Mouse (Mus musculus): ENCODE results near the gene Stk16. TPM values are rescaled to one million over a fixed set of nuclear protein-coding genes. Genes with fewer than 3 reads are reported as not detected.

The Stk16 gene
- polyA plus RNA-seq, 1 experiment from 2014 or later: 116 TPM

DNA sequence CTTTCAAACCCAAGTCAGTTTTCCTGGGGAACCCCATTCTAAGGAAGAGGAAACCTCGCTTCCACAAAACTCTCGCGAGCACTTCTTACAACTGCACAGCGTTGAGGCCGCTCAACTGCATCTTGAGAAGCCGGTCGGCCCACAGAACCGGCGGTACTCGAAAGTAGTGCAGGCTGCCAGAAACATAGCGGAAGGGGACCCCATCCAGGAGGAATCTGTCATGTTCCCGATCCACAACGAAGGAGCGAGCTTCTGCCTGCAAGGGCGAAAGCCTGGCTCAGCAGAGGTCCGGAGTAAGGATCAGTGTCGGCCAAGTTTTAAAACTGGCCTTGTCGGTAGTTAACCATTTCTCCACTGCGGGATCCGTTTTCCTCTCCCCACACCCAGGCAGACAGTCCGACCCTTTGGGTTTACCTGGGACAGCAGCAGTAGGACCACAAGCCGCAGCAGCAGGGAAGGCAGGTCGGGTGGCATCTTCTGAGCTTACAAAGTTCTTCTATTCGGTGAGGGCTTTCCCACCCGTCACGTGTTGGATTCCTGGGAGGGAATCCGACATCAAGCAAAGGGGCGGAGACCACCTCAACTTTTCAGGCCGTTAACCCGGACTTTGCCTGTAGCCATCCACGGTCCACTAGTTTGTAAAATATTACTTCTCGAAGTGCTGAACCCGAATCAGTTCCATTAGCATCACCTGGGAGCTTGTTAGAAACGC, 1.5 kb upstream of the Stk16 start:
- ATAC-seq (replicated peaks; ENCODE audit: low FRiP score, low TSS enrichment, low read depth) (no peak), DNase-seq (ENCODE audit: low spot score) (peak; percentile 73)
- H3K36me3 ChIP-seq (ENCODE audit: control insufficient read depth, insufficient read depth, low read length): peaks cover 17% of the 10 kb centered on the region
- H3K4me2 ChIP-seq (ENCODE audit: low read length): peak overlapping the region; percentile 98
- no peaks in the 10 kb centered on the region for H3K9me3 ChIP-seq (ENCODE audit: control insufficient read depth, low read length)
- H3K27me3 ChIP-seq (replicated peaks; ENCODE audit: control insufficient read depth, insufficient read depth, low read length): no peaks in the 10 kb centered on the region
- H3K27ac ChIP-seq (ENCODE audit: low read depth): no peak overlapping the region
- H3K4me1 ChIP-seq (replicated peaks; ENCODE audit: control insufficient read depth, insufficient read depth, low read length): peaks cover 29% of the 10 kb centered on the region
- 10% methylated on average over 34 of the region's 34 CpGs for WGBS
- peak overlapping the region; percentile 99 for H3K4me3 ChIP-seq (ENCODE audit: low read depth, low read length)
- H3K9ac ChIP-seq (ENCODE audit: low read length): peak overlapping the region; percentile 56

DNA sequence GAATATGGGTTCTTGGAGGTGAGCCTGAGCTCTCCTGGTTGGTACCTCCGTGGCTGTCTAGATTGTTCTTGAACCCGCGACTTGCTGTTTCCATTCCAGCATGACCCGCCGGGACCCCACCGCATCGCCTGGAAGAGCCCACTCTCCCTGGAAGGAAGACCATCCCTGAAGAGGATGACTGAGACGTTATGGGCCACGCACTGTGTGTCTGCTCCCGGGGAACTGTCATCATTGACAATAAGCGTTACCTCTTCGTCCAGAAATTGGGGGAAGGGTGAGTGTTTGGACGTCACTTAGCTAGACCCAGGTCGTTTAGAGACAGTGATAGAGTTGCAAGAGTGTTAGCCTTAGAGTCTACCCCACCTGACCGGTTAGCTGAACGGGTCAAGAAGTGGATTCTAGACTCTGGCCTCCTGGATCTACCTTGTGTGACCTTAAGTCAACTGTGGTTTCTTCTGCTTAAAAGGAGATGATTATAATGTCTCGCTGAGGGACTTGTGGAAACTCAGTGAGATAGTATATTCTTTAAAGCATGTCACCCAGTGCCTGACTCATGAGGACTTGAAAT, 587 bp downstream of the Stk16 start:
- WGBS: 12% methylated on average over 17 of the region's 17 CpGs
- Histone ChIP-seq H3K36me3 (ENCODE audit: control insufficient read depth, insufficient read depth, low read length) (peaks cover 34% of the 10 kb centered on the region), H3K4me1 (replicated peaks; ENCODE audit: control insufficient read depth, insufficient read depth, low read length) (peaks cover 29% of the 10 kb centered on the region), H3K4me2 (ENCODE audit: low read length) (peak overlapping the region; percentile 98), H3K27ac (ENCODE audit: low read depth) (no peak overlapping the region), H3K4me3 (ENCODE audit: low read depth, low read length) (peak overlapping the region; percentile 99), H3K9ac (ENCODE audit: low read length) (peak overlapping the region; percentile 93), H3K9me3 (ENCODE audit: control insufficient read depth, low read length) (no peaks in the 10 kb centered on the region), H3K27me3 (replicated peaks; ENCODE audit: control insufficient read depth, insufficient read depth, low read length) (no peaks in the 10 kb centered on the region)
- ATAC-seq (replicated peaks; ENCODE audit: low FRiP score, low TSS enrichment, low read depth) (no peak), DNase-seq (ENCODE audit: low spot score) (no peak)

- Histone ChIP-seq H3K36me3 (ENCODE audit: control insufficient read depth, insufficient read depth, low read length) (peaks cover 34% of the 10 kb centered on the region), H3K9ac (ENCODE audit: low read length) (no peak overlapping the region), H3K4me2 (ENCODE audit: low read length) (no peak overlapping the region), H3K4me3 (ENCODE audit: low read depth, low read length) (no peak overlapping the region), H3K4me1 (replicated peaks; ENCODE audit: control insufficient read depth, insufficient read depth, low read length) (peaks cover 29% of the 10 kb centered on the region), H3K27ac (ENCODE audit: low read depth) (no peak overlapping the region), H3K9me3 (ENCODE audit: control insufficient read depth, low read length) (no peaks in the 10 kb centered on the region), H3K27me3 (replicated peaks; ENCODE audit: control insufficient read depth, insufficient read depth, low read length) (peaks cover 2% of the 10 kb centered on the region; the same call in 1 of the 2 replicates)
- WGBS: 79% methylated on average over 4 of the region's 4 CpGs
- DNase-seq (ENCODE audit: low spot score): no peak
- no peak for ATAC-seq (replicated peaks; ENCODE audit: low FRiP score, low TSS enrichment, low read depth)
These were observed 1.9 kb downstream of the Stk16 start for GRCm38 (mm10) chr1:75212542-75212941.

DNA sequence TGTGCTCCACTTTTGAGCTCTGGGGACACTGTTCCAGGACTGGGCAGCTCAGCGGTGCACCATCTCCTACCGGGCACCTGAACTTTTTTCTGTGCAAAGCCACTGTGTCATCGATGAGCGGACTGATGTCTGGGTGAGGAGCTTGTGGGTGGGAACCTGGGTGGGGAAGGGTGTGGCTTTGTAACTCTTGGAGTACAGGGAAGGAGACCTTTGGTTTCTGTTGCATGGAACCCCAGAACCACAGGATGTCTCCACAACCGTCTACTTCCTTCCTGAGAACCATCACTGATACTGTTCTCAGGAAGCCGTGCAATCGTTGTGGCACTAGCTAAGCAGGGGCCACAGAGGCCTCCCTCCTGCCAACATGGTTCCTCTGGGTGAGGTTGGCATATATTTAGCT, 2.5 kb downstream of the Stk16 start:
- H3K9me3 ChIP-seq (ENCODE audit: control insufficient read depth, low read length): no peaks in the 10 kb centered on the region
- H3K27ac ChIP-seq (ENCODE audit: low read depth): no peak overlapping the region
- peaks cover 34% of the 10 kb centered on the region for H3K36me3 ChIP-seq (ENCODE audit: control insufficient read depth, insufficient read depth, low read length)
- no peak overlapping the region for H3K4me2 ChIP-seq (ENCODE audit: low read length)
- H3K27me3 ChIP-seq (replicated peaks; ENCODE audit: control insufficient read depth, insufficient read depth, low read length): peaks cover 8% of the 10 kb centered on the region
- H3K4me1 ChIP-seq (replicated peaks; ENCODE audit: control insufficient read depth, insufficient read depth, low read length): peaks cover 29% of the 10 kb centered on the region
- 81% methylated on average over 7 of the region's 7 CpGs for WGBS
- DNase-seq (ENCODE audit: low spot score): no peak
- no peak for ATAC-seq (replicated peaks; ENCODE audit: low FRiP score, low TSS enrichment, low read depth)
- no peak overlapping the region for H3K9ac ChIP-seq (ENCODE audit: low read length)
- no peak overlapping the region for H3K4me3 ChIP-seq (ENCODE audit: low read depth, low read length)

- Histone ChIP-seq H3K27me3 (replicated peaks; ENCODE audit: control insufficient read depth, insufficient read depth, low read length) (peaks cover 20% of the 10 kb centered on the region), H3K4me3 (ENCODE audit: low read depth, low read length) (no peak overlapping the region), H3K4me2 (ENCODE audit: low read length) (0 out of 2 replicates have a peak overlapping the region, but pooled peaks have one; percentile 10), H3K9me3 (ENCODE audit: control insufficient read depth, low read length) (no peaks in the 10 kb centered on the region), H3K4me1 (replicated peaks; ENCODE audit: control insufficient read depth, insufficient read depth, low read length) (peaks cover 26% of the 10 kb centered on the region), H3K9ac (ENCODE audit: low read length) (no peak overlapping the region), H3K36me3 (ENCODE audit: control insufficient read depth, insufficient read depth, low read length) (peaks cover 34% of the 10 kb centered on the region), H3K27ac (ENCODE audit: low read depth) (peak overlapping the region; percentile 72)
- DNase-seq (ENCODE audit: low spot score) (no peak), ATAC-seq (replicated peaks; ENCODE audit: low FRiP score, low TSS enrichment, low read depth) (no peak)
- WGBS: 62% methylated on average over 2 of the region's 2 CpGs
These were observed 3.8 kb downstream of the Stk16 start for GRCm38 (mm10) chr1:75214442-75214841.

- Histone ChIP-seq H3K36me3 (ENCODE audit: control insufficient read depth, insufficient read depth, low read length) (peaks cover 34% of the 10 kb centered on the region), H3K9me3 (ENCODE audit: control insufficient read depth, low read length) (no peaks in the 10 kb centered on the region), H3K9ac (ENCODE audit: low read length) (no peak overlapping the region), H3K27me3 (replicated peaks; ENCODE audit: control insufficient read depth, insufficient read depth, low read length) (peaks cover 24% of the 10 kb centered on the region), H3K4me3 (ENCODE audit: low read depth, low read length) (no peak overlapping the region), H3K27ac (ENCODE audit: low read depth) (no peak overlapping the region), H3K4me2 (ENCODE audit: low read length) (no peak overlapping the region), H3K4me1 (replicated peaks; ENCODE audit: control insufficient read depth, insufficient read depth, low read length) (peaks cover 27% of the 10 kb centered on the region)
- ATAC-seq (replicated peaks; ENCODE audit: low FRiP score, low TSS enrichment, low read depth) (no peak), DNase-seq (ENCODE audit: low spot score) (no peak)
- 64% methylated on average over 5 of the region's 5 CpGs for WGBS
These were observed 4.2 kb downstream of the Stk16 start for GRCm38 (mm10) chr1:75214886-75215285.

DNA sequence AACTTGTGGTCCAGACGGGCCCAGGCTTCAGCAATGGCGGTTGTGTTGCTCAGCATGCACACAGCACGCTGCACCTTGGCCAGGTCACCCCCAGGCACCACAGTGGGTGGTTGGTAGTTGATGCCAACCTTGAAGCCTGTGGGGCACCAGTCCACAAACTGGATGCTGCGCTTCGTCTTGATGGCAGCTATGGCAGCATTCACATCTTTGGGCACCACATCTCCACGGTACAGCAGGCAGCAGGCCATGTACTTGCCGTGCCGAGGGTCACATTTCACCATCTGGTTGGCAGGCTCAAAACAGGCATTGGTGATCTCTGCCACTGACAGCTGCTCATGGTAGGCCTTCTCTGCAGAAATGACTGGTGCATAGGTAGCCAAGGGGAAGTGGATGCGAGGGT, 5.1 kb downstream of the Stk16 start:
- WGBS: 93% methylated on average over 9 of the region's 9 CpGs
- H3K9me3 ChIP-seq (ENCODE audit: control insufficient read depth, low read length): no peaks in the 10 kb centered on the region
- ATAC-seq (replicated peaks; ENCODE audit: low FRiP score, low TSS enrichment, low read depth): no peak
- H3K27ac ChIP-seq (ENCODE audit: low read depth): no peak overlapping the region
- H3K4me3 ChIP-seq (ENCODE audit: low read depth, low read length): no peak overlapping the region
- H3K4me2 ChIP-seq (ENCODE audit: low read length): no peak overlapping the region
- DNase-seq (ENCODE audit: low spot score): no peak
- H3K9ac ChIP-seq (ENCODE audit: low read length): no peak overlapping the region
- H3K27me3 ChIP-seq (replicated peaks; ENCODE audit: control insufficient read depth, insufficient read depth, low read length): peaks cover 33% of the 10 kb centered on the region
- H3K4me1 ChIP-seq (replicated peaks; ENCODE audit: control insufficient read depth, insufficient read depth, low read length): peaks cover 22% of the 10 kb centered on the region
- peaks cover 34% of the 10 kb centered on the region for H3K36me3 ChIP-seq (ENCODE audit: control insufficient read depth, insufficient read depth, low read length)

DNA sequence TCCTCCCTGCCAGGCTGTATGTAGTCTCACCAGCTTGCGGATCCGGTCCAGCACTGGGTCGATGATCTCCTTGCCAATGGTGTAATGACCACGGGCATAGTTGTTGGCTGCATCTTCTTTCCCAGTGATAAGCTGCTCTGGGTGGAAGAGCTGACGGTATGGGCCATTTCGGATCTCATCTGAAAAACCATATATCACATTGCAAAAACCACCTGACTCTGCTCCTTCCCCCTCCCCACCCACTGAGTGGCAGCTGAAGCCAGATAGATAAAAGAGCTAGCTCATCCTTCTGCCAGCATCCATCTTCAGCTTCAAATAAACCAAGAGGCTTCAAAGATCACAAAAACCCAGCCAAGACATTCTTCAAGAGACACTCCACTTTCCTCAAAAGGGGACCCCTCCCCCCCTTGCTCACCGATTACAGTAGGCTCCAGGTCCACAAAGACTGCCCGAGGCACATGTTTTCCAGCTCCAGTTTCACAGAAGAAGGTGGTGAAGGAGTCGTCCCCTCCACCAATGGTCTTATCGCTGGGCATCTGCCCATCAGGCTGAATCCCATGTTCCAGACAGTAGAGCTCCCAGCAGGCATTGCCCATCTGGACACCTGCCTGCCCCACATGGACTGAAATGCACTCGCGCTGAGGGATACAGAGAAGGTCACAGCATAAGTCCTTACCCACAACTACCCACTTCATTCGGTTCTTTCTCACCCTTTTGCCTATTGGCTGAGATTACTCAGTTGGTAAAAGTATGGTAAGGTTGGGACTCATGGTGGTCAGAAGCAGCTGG, 6.4 kb downstream of the Stk16 start:
- peaks cover 34% of the 10 kb centered on the region for H3K36me3 ChIP-seq (ENCODE audit: control insufficient read depth, insufficient read depth, low read length)
- H3K27me3 ChIP-seq (replicated peaks; ENCODE audit: control insufficient read depth, insufficient read depth, low read length): peaks cover 41% of the 10 kb centered on the region
- H3K9ac ChIP-seq (ENCODE audit: low read length): no peak overlapping the region
- no peak overlapping the region for H3K27ac ChIP-seq (ENCODE audit: low read depth)
- DNase-seq (ENCODE audit: low spot score) (no peak), ATAC-seq (replicated peaks; ENCODE audit: low FRiP score, low TSS enrichment, low read depth) (no peak)
- no peak overlapping the region for H3K4me3 ChIP-seq (ENCODE audit: low read depth, low read length)
- H3K4me2 ChIP-seq (ENCODE audit: low read length): 0 out of 2 replicates have a peak overlapping the region, but pooled peaks have one; percentile 99
- peaks cover 13% of the 10 kb centered on the region for H3K4me1 ChIP-seq (replicated peaks; ENCODE audit: control insufficient read depth, insufficient read depth, low read length)
- H3K9me3 ChIP-seq (ENCODE audit: control insufficient read depth, low read length): no peaks in the 10 kb centered on the region
- WGBS: 74% methylated on average over 13 of the region's 13 CpGs
